Mouse (Mus musculus) ovary, postnatal 14 days (tissue): ENCODE data around the gene Zranb3.
"Not testable (repeated sequence)": the region's sequence is repeated elsewhere in the genome, so short reads cannot be mapped to it uniquely, and the experiment has no call there.

Experiments
- DNase-seq: peaks from one replicate; pipeline ENCODE4 v3.0.0; 2022; ENCODE audit warnings: low spot score

The Zranb3 gene

GRCm38 (mm10) chr1:128060655-128061344 lies 42.0 kb downstream of the Zranb3 start:
- no peak for DNase-seq

GRCm38 (mm10) chr1:128058625-128059024 lies 44.2 kb downstream of the Zranb3 start:
- no peak for DNase-seq

DNA sequence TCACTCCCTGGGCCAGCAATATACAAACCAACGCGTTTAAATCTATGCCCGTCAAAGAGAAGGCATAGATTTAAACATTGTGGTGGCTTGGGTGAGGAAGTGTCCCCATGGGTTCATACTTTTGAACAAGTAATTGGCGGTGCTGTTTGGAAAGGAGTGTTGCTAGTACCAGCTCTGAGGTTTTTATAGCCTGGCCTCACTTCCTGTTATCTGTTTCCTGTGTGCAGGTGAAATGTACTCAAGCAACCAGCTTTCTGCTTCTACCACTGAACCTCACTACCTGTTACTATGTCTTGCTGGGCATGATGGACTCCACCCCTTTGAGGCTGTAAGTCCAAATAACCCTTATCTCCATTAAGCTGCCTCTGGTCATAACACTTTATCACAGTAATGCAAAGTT lies 45.6 kb downstream of the Zranb3 start:
- DNase-seq = no peak

DNA sequence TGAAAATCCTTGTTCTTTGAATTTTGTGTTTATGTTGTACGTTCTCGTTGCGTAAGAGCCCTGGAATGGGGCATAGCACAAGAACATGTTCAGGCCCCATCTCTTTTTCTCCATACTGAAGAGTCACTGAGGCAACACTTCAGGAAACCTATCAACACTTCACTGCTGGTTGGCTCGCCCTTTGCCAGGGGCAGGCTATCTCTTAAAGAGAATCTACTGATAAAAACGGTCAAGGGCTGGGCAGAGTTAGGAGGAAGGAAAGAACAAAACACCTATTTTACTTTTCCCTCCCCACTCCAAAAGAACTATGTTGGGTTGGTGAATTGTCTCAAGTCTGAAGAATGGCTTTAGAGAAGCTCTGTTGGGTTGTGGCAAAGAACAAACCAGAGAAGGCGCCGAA lies 55.9 kb downstream of the Zranb3 start:
- no peak for DNase-seq

DNA sequence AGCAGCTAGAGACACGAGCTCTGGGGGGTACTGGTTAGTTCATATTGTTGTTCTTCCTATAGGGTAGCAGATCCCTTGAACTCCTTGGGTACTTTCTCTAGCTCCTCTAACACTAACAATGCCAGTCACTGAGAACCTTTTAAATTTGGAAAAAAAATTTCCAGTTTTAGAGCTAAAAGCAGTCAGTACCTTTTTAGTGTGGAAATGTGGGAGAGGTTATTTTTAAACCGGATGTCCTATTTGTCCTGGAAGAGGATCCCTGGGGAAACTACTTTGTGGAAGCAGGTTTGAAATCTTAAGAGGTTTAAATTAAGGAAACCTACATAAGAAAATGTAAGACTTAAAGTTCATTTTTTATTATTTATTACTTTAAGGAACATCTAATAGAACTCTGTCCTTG lies 56.4 kb downstream of the Zranb3 start:
- DNase-seq = no peak

- DNase-seq = no peak
Observed at GRCm38 (mm10) chr1:128044181-128044580, 58.7 kb downstream of the Zranb3 start.

DNA sequence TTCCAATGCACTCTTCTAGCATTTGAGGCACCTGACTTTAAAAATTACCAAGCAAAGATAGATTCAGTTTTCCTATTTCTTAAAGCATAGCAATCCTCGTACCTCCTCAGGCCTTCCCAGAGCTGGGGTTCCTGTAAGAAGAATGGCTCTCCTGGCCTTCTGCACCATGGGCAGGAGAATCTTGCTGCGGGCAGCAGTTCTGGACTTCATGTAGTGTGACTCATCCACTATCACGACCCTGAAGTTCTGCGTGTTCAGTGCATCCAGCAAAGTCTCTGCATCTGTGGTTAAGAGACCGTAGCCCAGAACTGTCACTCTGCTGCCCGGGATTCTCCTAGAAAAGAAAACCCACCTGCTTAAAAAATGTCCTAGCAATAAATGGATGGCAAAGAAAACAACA lies 66.6 kb downstream of the Zranb3 start:
- DNase-seq = no peak

- no peak for DNase-seq
Observed at GRCm38 (mm10) chr1:128032123-128032522, 70.7 kb downstream of the Zranb3 start.

- DNase-seq = no peak
Observed at GRCm38 (mm10) chr1:128031524-128031923, 71.3 kb downstream of the Zranb3 start.

GRCm38 (mm10) chr1:128024363-128025114 lies 78.3 kb downstream of the Zranb3 start:
- no peak for DNase-seq

- no peak for DNase-seq
Observed at GRCm38 (mm10) chr1:128020001-128020770, 82.7 kb downstream of the Zranb3 start.

DNA sequence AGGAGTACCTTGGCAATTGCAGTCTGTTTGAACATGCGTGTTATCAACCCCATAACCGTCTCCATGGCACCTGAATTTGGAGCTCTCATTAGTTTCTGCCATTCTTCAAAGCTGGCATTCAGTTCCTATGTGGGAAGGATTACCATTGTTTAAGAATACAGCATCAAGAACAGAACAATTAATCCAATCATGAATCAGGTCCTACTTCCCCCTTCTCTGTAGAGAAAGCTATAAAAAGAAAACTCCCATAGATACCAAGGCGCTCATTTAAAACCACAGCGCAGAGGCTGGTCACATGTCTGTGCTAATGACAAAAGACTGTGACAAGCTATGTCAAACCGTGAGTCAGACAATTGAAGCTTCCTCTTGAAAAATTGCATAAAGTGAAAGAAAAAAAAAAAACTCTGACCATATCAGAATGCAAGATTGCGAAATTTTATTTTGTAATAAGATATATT lies 86.8 kb downstream of the Zranb3 start:
- no peak for DNase-seq

GRCm38 (mm10) chr1:128013698-128014386 lies 89.0 kb downstream of the Zranb3 start:
- no peak for DNase-seq

GRCm38 (mm10) chr1:128009751-128010150 lies 93.1 kb downstream of the Zranb3 start:
- no peak for DNase-seq

DNA sequence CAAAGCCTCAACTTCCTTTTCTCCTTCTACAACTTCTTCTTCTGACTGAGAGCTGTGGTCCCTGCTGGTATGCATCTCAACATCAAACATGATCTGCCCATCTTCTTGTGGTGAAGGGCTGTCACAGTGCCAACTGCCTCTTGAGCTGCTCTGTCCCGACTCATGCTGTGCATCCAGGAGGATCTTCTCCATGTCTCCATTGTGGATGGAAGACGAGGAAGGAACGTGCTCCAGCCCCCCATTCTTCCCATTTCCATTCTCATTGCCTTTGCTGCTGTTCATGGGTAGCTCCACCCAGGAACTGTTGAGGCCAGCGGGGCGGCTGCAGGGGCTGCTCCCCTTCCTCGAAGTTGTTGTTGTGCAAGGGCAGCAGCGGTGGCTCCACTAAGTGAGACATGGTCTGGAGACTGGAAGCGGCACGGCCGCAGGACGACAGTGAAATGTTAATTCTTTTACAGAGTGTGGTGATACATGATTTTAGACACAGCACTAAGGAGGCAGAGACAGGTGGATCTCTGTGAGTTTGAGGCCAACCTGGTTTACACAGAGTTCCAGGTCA lies 96.7 kb downstream of the Zranb3 start:
- not testable (repeated sequence) for DNase-seq

DNA sequence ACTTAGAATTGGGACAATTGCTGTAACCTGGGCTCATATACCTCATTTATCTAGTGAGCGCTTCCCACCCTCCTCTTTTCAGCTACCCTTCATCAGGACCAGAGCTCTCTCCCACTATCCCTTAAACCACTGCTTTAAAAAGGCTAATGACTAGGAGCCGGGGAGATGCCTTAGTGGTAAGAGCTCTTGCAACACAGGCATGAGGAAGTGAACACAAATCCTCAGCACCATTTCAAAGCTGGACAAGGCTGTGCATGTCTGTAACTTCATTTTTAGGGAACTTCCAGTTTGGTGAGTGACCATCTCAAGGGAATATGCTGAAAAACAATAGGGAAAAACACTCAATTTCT lies 98.5 kb downstream of the Zranb3 start:
- DNase-seq = no peak

- no peak for DNase-seq
Observed at GRCm38 (mm10) chr1:128003712-128004370, 99.0 kb downstream of the Zranb3 start.

DNA sequence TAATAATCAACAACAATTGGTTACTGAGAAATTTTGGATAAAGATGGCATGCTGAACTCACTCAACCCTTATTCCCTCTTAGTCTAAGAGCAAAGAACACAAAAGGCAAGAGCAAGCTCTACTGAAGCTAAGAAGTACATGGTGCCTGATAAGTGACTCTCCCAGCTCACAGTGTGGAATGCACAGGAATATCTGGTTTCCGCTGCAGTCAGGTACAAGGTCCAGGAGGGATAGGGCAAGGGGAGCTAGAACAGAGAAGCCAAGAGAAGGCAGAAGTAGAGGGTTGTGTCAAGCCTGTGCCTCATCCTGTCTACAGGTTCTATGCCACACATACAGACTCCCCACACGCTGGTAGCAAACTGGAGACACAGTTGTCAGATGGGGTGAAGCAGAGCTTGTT lies 100.7 kb downstream of the Zranb3 start:
- no peak for DNase-seq

- not testable (repeated sequence) for DNase-seq
Observed at GRCm38 (mm10) chr1:128000931-128001330, 101.9 kb downstream of the Zranb3 start.

GRCm38 (mm10) chr1:127993892-127994291 lies 109.0 kb downstream of the Zranb3 start:
- no peak for DNase-seq
